Mouse (Mus musculus) testis, adult 2 months (tissue): ENCODE measurements around the gene Mamdc4.

ENCODE experiments used
- CTCF ChIP-seq: fragments of 200-500 bp; IDR thresholded peaks from 2 replicates; pipeline ENCODE4 v1.5.1; 2012; ENCODE audit warnings: low read depth, mild to moderate bottlenecking, inconsistent platforms, low read length, moderate library complexity; ENCODE audit not compliant: control insufficient read depth, insufficient read depth, insufficient replicate concordance
- POLR2A ChIP-seq: fragments of 200-500 bp; IDR thresholded peaks from 2 replicates; pipeline ENCODE4 v1.6.1; 2012; ENCODE audit warnings: low read depth, mild to moderate bottlenecking, inconsistent platforms, low read length, moderate library complexity; ENCODE audit not compliant: control insufficient read depth

DNA sequence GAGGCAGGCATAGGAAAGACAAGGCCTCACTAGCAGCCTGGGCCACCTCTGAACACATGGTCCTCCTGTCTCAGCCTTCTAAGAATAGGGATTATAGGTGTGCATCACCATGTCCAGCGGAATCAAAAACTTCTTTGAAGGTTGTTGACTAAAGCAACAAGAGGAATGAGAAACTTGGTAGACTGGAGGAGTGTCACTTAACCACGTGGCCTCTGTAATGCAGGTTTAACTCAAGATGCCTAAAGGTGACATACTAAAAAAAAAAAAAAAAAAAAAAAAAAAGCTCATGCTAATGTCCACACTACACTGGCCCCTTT is 39.8 kb downstream of the Mamdc4 start:
- no peak for TF ChIP-seq CTCF
- no peak for TF ChIP-seq POLR2A
